Mouse (Mus musculus): Measurements from ENCODE around the gene Mrpl4. TPM values are rescaled to one million over a fixed set of nuclear protein-coding genes. Genes with fewer than 3 reads are reported as not detected.

Mrpl4 gene
- total RNA-seq, 2 experiments from 2014 or later: 58.7 to 62.9 TPM

DNA sequence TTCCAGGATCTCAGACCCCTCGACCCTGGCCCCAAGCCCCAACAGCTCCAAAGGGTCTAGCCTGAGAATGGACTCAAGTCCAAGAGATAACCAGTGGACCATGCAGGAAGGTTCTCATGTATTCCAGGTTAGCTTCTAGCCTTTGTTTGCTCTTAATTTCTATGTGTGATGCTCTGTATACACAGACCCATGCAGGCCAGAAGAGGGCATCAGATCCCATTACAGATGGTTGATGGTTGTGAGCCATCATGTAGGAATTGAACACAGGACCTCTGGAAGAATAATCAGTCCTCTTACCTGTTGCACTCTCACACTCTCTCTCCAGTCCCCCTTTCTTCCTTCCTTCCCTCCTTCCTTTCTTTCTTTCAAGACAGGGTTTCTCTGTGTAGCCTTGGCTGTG lies 9.8 kb downstream of the Mrpl4 start:
- intact Hi-C loops (cut with DNase I): no loop called here
- DNase-seq (ENCODE audit: low spot score in 2 of 2): no peak

DNA sequence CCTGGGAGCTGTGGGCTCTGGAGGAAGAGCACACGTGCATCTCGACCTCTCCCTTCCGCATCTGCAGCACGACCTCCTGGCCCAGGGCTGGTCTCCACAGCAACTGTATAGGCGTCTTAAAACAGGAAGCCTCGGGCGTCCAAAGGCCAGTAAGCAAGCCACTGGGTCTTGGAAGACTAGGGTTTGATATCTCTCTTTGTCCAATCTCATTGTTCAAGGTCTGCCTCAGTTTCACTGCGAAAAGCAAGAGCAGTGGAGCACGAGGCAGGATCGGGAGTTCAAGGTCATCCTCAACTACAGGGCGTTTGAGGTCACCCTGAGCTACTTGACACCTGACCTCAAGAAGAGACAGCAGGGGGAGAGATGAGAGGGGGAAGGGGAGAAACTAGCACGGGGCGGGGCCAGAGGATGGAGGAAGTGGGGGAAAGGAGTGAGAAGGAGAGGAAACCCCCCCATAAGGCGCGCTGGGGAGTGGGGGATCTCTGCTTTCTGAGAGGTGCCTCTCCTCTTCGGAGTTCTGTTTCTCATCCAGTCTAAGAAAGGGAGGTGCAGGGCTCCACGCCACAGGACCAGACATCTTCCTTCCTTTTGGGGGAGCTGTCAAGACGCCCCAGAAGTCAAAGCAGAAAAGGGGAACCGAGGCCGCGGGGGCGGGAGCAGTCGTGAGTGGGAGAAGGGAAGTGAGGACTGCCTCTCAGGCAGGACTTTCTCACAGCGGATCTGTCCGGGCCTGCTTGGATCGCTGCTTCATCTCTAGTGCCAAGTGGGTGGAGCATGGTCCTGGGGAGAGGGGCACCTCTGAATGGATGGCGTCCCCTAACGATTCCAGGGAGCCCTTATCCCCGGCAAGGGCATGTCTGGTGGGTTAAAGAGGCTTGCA lies 12.4 kb downstream of the Mrpl4 start:
- peak; percentile 54 to 59 for DNase-seq (ENCODE audit: low spot score in 2 of 2)
- intact Hi-C loops (cut with DNase I): no loop called here

DNA sequence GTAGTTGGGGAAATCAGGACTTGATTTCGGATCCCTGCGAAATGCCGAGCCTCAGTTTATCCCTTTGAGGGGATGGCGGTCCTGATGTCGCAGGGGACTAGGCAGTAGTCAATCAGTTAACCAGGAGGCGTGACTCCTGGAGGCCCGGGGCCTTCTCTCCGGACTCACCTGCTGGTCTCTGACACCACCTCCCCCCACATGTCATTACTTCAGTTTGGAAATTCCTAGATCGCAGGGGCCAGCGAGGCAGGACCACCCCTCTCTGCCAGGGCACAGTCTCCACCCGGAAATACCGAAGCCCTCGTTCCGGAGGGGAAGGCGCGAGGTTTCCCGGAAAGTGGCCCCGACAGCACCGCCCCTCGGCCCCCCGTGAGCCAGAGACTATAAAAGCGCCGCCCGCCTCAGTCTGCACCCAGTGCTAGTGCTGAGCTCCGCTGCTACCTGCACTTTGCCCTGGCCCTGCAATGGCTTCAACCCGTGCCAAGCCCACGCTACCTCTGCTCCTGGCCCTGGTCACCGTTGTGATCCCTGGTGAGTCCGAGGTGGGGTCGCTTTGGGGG lies 13.1 kb downstream of the Mrpl4 start, which contains the start of gene Icam1:
Icam1 (plus strand) TSS at position 415 of the 560 bp plus-strand sequence.
- no peak for DNase-seq (ENCODE audit: low spot score in 2 of 2)
- intact Hi-C loops (cut with DNase I): no loop called here

DNA sequence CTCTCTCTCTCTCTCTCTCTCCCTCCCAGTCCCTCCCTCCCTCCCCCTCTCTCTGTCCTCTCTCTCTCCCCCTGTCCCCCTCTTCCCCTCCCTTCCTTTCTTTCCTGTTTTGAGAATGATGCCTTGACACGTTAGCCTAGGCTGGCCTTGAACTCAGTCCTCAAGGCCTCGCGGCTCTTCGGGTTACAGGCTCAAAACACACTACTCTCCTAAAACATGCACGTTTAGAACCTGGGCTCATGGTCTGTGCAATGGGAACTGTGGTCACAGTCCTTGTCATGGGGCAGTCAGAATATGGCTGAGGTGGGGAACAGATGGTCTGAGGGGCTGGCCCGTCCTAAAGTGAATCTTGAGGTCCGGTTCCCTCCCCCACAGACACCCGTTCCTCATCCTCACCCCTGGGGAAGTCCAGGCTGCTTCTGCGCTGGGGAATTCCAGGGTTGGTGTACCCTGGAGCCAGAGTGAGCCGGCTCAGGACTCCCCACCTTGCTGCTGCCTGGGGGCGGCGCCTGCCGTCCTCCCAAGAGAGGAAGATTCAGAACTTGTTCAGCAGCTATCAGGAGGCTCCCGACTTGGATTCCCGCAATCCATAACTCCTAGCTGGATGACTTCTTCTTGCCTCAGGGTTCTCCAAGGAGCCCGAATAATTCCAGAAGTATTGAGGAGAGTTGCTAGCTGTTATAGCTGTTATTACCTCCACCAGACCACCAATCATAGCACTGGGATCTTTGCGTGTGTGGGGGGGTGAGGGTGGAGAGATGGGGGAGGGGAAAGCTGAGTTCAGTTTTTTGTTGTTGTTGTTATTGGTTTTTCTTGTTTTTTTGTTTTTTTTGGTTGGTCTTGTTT lies 14.0 kb downstream of the Mrpl4 start:
- intact Hi-C loops (cut with DNase I): no loop called here
- no peak for DNase-seq (ENCODE audit: low spot score in 2 of 2)

DNA sequence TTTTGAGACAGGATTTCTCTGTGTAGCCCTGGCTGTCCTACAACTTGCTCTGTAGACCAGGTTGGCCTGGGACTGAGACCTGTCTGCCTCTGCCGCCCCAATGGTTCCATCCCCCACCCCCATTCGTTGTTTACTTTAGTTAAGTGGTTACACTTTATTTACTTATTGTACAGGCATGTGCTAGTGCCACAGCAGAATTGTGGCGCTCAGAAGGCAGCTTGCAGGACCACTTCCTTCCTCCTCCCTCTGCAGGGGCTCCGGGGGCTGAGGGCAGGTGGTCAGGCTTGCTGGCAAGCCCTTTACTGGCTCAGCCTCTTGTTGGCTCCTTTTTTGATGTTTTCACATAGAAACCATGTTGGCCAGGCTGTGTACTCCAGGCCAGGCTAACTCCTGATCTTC lies 14.6 kb downstream of the Mrpl4 start:
- intact Hi-C loops (cut with DNase I): no loop called here
- no peak for DNase-seq (ENCODE audit: low spot score in 2 of 2)

DNA sequence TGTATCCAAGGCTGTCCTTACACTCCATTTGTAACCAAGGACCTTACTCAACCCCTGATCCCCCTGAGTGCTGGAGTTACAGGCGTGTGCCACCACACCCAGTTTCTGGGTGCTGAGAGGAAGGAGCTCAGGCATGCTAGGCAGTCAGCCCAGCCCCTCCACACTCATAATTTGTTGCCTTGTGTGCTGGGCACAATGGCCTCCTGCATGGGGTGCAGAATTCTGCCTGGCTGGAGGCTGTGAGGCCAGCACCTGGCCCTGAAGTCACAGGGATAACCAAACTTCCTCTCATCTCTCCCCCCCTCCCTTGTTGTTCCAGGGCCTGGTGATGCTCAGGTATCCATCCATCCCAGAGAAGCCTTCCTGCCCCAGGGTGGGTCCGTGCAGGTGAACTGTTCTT lies 16.1 kb downstream of the Mrpl4 start:
- DNase-seq (ENCODE audit: low spot score in 2 of 2): no peak
- intact Hi-C loops (cut with DNase I): no loop called here

DNA sequence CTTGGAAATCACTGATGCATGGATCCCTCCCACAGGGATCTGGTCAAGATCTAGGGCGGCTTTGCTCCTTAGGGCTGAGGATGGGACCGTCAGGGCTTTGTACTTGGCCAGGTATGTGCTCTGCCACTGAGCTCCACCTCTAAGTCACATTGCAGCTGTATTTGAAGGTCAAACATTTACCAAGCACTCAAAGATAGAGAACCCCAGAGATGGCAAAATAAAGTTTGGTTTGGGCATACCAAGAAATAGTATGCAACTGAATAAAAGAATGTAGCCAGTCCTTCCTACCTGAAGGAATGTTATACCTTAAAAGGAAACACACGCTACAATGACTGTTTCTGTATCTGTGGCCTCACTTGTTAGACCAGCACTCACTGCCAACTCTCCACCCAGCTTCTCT lies 18.8 kb downstream of the Mrpl4 start:
- intact Hi-C loops (cut with DNase I): no loop called here
- DNase-seq (ENCODE audit: low spot score in 2 of 2): no peak

DNA sequence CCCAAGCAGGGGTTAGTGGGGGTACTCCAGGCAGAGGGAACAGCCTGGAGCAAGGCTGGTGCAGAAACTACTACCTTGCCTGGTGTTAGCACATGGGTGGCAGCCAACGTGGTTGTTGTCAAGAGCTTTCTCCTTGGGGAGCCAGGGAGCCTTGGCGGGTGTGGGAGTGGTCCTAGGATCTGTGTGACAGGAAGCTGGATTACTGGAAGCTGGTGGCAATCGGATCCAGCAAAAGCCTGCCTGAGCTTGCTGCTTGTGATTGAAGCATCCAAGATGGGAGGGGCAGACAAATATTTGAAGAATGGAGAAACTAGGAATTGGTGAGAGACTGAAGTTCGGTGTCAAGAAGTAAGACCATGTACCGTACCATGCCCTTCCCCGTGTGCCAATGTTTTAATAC lies 19.8 kb downstream of the Mrpl4 start:
- DNase-seq (ENCODE audit: low spot score in 2 of 2): no peak
- intact Hi-C loops (cut with DNase I): no loop called here

DNA sequence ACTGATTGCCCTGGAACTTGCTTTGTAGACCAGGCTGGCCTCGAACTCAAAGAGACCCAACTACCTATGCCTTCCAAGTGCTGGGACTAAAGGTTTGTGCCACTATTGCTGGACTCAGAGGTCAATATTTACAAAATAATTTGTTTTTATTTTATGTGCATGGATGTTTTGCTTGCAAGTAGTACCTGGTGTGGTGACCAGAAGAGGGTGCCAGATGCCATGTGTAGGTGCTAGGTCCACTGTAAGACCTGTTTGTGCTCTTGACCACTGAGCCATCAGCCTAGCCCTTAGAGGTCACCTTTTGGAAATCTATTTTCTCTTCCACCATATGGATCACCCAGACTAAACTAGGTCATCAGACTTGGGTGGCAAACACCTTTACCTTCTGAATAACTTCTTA lies 20.2 kb downstream of the Mrpl4 start:
- intact Hi-C loops (cut with DNase I): no loop called here
- DNase-seq (ENCODE audit: low spot score in 2 of 2): no peak

DNA sequence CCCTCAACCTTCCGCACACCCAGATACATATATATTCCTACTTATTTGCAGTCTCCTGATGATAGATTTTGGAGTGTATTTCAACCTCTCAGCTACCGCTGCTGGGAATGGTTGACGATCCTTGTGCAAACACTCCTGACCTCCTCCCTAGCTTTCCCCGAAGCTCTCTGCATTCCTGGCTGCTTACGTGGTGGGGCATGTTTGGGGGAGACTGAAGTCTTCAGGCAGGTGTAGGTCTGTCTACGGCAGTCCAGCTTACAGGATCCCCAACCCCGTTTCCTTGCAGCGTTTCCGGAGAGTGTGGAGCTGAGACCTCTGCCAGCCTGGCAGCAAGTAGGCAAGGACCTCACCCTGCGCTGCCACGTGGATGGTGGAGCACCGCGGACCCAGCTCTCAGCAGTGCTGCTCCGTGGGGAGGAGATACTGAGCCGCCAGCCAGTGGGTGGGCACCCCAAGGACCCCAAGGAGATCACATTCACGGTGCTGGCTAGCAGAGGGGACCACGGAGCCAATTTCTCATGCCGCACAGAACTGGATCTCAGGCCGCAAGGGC lies 22.8 kb downstream of the Mrpl4 start:
- intact Hi-C loops (cut with DNase I): no loop called here
- no peak for DNase-seq (ENCODE audit: low spot score in 2 of 2)

DNA sequence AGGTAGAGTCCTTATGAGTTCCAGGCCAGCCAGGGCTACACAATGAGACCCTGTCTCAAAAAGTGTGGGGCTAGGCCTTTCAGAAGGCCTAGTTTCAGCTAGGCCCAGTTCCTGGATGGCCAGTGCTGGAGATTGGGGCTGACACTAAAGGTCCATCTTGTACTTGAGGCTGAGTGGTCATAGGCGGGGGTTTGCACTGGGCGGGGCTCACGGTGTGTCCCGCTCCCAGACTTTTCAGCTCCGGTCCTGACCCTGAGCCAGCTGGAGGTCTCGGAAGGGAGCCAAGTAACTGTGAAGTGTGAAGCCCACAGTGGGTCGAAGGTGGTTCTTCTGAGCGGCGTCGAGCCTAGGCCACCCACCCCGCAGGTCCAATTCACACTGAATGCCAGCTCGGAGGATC lies 24.3 kb downstream of the Mrpl4 start:
- intact Hi-C loops (cut with DNase I): no loop called here
- no peak for DNase-seq (ENCODE audit: low spot score in 2 of 2)

DNA sequence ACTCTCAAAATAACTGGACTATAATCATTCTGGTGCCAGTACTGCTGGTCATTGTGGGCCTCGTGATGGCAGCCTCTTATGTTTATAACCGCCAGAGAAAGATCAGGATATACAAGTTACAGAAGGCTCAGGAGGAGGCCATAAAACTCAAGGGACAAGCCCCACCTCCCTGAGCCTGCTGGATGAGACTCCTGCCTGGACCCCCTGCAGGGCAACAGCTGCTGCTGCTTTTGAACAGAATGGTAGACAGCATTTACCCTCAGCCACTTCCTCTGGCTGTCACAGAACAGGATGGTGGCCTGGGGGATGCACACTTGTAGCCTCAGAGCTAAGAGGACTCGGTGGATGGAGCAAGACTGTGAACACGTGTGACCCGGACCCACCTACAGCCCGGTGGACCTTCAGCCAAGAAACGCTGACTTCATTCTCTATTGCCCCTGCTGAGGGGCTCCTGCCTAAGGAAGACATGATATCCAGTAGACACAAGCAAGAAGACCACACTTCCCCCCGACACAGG lies 25.3 kb downstream of the Mrpl4 start:
- no peak for DNase-seq (ENCODE audit: low spot score in 2 of 2)
- intact Hi-C loops (cut with DNase I): no loop called here

DNA sequence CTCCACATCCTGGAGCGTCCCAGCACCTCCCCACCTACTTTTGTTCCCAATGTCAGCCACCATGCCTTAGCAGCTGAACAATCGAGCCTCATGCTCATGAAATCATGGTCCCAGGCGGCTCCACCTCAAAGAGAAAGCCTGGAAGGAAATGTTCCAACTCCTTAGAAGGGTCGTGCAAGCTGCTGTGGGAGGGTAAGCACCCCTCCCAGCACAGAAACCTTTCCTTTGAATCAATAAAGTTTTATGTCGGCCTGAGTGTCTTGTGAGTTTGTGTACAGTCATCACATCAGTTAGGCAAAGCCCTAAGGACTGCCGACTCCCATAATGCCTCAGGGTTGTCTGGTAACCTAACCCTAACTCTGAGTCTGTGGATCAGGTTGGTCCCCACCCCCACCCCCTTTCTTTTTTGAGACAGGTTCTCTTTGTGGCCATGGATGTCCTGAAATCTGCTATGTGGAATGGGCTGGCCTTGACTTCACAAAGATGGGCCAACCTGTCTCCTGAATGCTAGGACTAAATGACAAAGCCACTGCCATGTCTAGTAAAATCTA lies 26.1 kb downstream of the Mrpl4 start:
- no peak for DNase-seq (ENCODE audit: low spot score in 2 of 2)
- intact Hi-C loops (cut with DNase I): no loop called here

DNA sequence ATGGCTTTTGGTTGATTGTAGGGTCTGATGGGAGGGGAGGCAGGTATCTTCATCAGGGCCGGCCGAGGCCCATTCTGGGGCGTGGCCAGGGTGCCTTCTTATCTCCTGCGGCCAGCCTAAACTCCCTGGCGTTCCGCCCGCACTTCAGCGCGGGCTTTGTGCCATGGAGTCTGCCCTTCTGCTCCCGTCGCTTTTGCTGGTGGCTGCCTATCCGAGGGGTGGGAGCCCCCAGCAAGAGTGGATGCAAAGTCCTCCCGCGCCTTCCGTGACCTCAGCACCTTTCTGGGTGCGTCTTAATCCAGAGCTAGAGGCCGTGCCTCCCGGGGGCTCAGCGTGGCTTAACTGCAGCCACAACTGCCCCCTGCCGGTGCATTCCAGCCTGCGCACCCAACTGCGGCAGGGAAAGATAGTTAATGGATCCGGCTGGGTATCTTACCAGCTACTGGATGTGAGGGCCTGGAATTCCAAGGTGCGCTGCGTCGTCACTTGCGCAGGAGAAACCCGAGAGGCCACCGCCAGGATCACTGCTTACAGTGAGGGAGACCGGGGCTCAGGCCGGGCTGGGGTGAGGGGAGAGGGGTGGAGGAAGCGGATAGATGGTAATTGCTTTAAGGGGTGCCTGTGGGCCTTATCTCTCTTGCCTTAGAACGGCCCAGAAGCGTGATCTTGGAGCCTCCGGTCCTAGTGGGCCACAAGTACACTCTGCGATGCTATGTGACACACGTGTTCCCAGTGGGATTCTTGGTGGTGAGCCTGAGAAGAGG lies 26.9 kb downstream of the Mrpl4 start, which contains the start of gene Icam4:
Icam4 (plus strand) TSS at position 83 of the 764 bp plus-strand sequence.
- peak; percentile 78 to 81 for DNase-seq (ENCODE audit: low spot score in 2 of 2)
- intact Hi-C loops (cut with DNase I): loop anchor here (5.0 kb wide), 2 partner anchors 63 to 108 kb away; partner anchors contain the start of genes Gm38431 and Raver1

DNA sequence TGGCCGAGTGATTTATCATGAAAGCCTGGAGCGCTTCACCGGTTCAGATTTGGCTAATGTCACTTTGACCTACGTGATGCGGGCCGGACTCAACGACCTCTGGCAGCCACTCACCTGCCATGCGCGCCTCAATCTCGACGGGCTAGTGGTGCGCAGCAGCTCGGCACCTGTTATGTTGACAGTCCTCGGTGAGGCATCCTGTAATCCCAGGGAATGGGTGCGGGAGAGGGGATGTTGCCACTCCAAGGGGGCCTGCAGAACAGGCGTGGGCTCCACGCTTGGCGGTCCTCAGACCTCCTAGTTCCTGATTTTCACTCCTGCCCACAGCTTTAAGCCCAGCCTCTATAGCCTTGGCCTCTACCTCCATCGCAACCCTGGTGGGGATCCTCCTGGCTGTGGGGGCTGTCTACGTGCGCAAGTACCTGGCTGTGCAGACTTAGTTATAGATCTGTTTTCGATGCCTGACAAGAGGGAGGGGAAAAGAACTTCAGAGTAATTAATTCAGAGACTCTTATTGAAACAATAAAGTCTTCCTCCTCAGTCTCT lies 27.6 kb downstream of the Mrpl4 start:
- no peak for DNase-seq (ENCODE audit: low spot score in 2 of 2)
- intact Hi-C loops (cut with DNase I): loop anchor here (5.0 kb wide), 2 partner anchors 62 to 107 kb away; partner anchors contain the start of genes Gm38431 and Raver1

DNA sequence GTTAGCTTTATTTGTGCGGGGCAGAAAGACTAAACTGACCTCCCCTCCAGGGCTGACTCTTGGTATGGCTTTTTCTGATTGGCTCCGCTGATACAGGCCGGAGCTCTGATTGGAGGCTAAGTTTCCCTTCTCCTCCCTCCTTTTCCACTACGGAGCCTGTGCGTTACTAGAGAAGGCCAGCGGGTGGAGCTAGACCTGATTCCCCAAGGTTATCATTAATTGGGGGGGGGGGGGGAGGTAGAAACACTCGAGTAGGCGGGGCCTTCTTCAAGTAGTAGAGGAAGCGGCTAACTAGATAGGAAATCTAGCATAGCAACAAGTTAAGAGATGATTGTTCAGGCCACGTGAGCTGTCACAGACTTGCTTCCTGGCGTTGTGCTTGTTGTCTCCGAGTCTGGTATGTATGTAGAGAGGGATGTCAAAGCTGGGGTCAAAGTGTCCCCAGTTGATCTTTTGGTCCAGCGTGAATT lies 28.3 kb downstream of the Mrpl4 start:
- intact Hi-C loops (cut with DNase I): loop anchor here (5.0 kb wide), 2 partner anchors 61 to 106 kb away; partner anchors contain the start of genes Gm38431 and Raver1
- peak; percentile 86 to 92 for DNase-seq (ENCODE audit: low spot score in 2 of 2)

DNA sequence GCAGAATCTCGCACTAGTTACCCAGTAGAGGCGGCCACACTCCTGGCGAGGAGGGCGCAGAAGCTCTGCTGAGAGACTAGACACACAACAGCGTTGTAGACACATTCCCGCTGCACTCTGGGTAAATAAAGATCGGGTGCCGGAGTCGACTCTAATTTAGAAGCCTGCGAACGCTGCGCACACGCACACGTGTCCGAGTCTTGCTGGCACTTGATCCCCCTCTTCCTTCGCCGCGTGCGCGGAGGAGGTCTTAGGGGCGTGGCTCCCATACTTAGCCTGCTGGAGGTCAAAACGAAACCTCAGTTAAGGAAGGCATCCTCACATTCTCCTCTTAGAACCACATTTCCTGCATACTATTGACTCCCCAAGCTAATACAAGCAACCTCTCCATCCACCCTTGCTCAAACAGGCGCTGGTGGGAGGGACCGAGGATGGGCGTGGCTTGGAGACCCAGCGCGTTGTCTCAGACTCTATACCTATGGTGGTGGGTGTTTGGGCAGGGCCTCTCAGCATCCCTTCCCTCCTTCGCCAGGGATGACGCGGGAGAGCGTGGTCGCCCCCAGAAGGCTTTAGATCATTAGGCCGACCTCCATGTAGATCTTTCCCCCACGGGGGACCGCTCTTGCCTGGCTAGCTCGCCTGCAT lies 28.8 kb downstream of the Mrpl4 start:
- peak; percentile 84 to 93 for DNase-seq (ENCODE audit: low spot score in 2 of 2)
- intact Hi-C loops (cut with DNase I): loop anchor here (5.0 kb wide), 2 partner anchors 61 to 106 kb away; partner anchors contain the start of genes Gm38431 and Raver1

All from left cerebral cortex, postnatal 14 days (tissue).